Mouse (Mus musculus) heart, postnatal 0 days (tissue): ENCODE data around the gene Tmem101. TPM values are rescaled to one million over a fixed set of nuclear protein-coding genes. Genes with fewer than 3 reads are reported as not detected.

Source experiments
- ATAC-seq: fragments of 200-750 bp; cut with Nextera tagmentation; 2 replicates; pipeline ENCODE4 v1.8.0; 2017; ENCODE audit warnings: low read depth, moderate number of reproducible peaks, moderate library complexity; ENCODE audit not compliant: insufficient read depth
- DNase-seq: peaks from one replicate; pipeline ENCODE4 v3.0.0-alpha.2; 2016; ENCODE audit warnings: low spot score
- H3K27ac ChIP-seq: fragments of 300-500 bp; sonication (generic); 2 replicates; pipeline ENCODE4 v1.5.1; 2014; ENCODE audit warnings: low read depth, mild to moderate bottlenecking
- H3K27me3 ChIP-seq: fragments of 300-500 bp; sonication (generic); 2 replicates; pipeline ENCODE4 v1.6.1; 2014; ENCODE audit warnings: low read length, mixed read lengths; ENCODE audit not compliant: control insufficient read depth, insufficient read depth
- H3K36me3 ChIP-seq: fragments of 300-500 bp; sonication (generic); replicated peaks from 2 replicates; pipeline ENCODE4 v1.6.1; 2014; ENCODE audit warnings: low read length, mixed read lengths; ENCODE audit not compliant: control insufficient read depth, insufficient read depth
- H3K4me1 ChIP-seq: fragments of 300-500 bp; sonication (generic); 2 replicates; pipeline ENCODE4 v1.6.1; 2014; ENCODE audit warnings: antibody characterized with exemption; ENCODE audit not compliant: control insufficient read depth, insufficient read depth
- H3K4me2 ChIP-seq: fragments of 300-500 bp; sonication (generic); 2 replicates; pipeline ENCODE4 v1.6.1; 2014; ENCODE audit warnings: low read depth, mild to moderate bottlenecking, low read length, moderate library complexity
- H3K4me3 ChIP-seq: fragments of 300-500 bp; sonication (generic); 2 replicates; pipeline ENCODE4 v1.5.1; 2014; ENCODE audit warnings: low read depth, low read length
- H3K9ac ChIP-seq: fragments of 300-500 bp; sonication (generic); replicated peaks from 2 replicates; pipeline ENCODE4 v1.6.1; 2014; ENCODE audit warnings: low read depth, low read length, mixed read lengths
- H3K9me3 ChIP-seq: fragments of 300-500 bp; sonication (generic); replicated peaks from 2 replicates; pipeline ENCODE4 v1.6.1; 2016; ENCODE audit warnings: low read length; ENCODE audit not compliant: control insufficient read depth
- CTCF ChIP-seq: IDR thresholded peaks from 2 replicates; pipeline ENCODE4 v1.5.1; 2016; ENCODE audit warnings: antibody characterized with exemption, control low read depth, low read depth
- EP300 ChIP-seq: IDR thresholded peaks from 2 replicates; pipeline ENCODE4 v1.6.1; 2016; ENCODE audit warnings: antibody characterized with exemption, low read depth
- WGBS: fragments of 180-500 bp; shearing (Covaris S2); extraction: QIAGEN DNeasy Blood & Tissue Kit; methylation state at CpG from one replicate; pipeline ENCODE4 v1.1.7; 2014; 5-methylcytosine and 5-hydroxymethylcytosine counted together
- polyA plus RNA-seq: library from polyadenylated mRNA; unstranded; fragments of >200 nt; fragmentation: Nextera tagmentation; extraction: Ambion mirVana; gene quantifications from 2 replicates; pipeline ENCODE4 v1.2.1, GENCODE M21; 2015
- total RNA-seq: library from RNA; depleted of rRNA; stranded (reverse); fragments of >200 nt; gene quantifications from 2 replicates; pipeline ENCODE4 v1.2.3, GENCODE M21; 2014; ENCODE audit warnings: low replicate concordance

The Tmem101 gene
- total and polyA plus RNA-seq, 2 experiments from 2014 or later = 21.9 to 45.8 TPM

DNA sequence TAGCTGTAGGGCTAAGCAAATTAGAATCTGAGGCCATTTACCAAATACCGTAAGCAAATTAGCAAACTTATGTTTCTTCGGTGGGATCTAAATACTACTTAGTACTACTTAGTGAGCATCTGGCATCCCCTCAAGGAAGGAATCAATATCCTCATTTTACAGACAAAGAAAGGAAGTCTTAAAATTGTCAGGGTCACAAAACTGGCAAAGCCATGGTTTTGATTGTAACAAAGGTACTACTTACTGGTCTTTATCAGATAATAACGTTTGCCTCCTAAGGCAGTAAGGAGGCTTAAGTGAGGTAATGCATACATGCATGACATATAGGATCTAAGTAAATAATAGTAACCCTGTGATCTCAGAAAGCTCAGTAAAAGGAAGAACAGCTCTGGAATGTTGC lies 29.5 kb upstream of the Tmem101 start:
- no peaks in the 10 kb centered on the region for H3K27me3 ChIP-seq
- peak overlapping the region; percentile 93 for H3K27ac ChIP-seq
- peaks cover 20% of the 10 kb centered on the region for H3K36me3 ChIP-seq
- no peak overlapping the region for H3K9ac ChIP-seq
- peaks cover 30% of the 10 kb centered on the region for H3K4me1 ChIP-seq
- ATAC-seq = no peak
- H3K9me3 ChIP-seq = no peaks in the 10 kb centered on the region
- H3K4me2 ChIP-seq = peak overlapping the region; percentile 98
- no peak for DNase-seq
- no peak for TF ChIP-seq CTCF
- no peak for TF ChIP-seq EP300
- WGBS = 41% methylated on average over 3 of the region's 3 CpGs
- peak overlapping the region; percentile 89 for H3K4me3 ChIP-seq

DNA sequence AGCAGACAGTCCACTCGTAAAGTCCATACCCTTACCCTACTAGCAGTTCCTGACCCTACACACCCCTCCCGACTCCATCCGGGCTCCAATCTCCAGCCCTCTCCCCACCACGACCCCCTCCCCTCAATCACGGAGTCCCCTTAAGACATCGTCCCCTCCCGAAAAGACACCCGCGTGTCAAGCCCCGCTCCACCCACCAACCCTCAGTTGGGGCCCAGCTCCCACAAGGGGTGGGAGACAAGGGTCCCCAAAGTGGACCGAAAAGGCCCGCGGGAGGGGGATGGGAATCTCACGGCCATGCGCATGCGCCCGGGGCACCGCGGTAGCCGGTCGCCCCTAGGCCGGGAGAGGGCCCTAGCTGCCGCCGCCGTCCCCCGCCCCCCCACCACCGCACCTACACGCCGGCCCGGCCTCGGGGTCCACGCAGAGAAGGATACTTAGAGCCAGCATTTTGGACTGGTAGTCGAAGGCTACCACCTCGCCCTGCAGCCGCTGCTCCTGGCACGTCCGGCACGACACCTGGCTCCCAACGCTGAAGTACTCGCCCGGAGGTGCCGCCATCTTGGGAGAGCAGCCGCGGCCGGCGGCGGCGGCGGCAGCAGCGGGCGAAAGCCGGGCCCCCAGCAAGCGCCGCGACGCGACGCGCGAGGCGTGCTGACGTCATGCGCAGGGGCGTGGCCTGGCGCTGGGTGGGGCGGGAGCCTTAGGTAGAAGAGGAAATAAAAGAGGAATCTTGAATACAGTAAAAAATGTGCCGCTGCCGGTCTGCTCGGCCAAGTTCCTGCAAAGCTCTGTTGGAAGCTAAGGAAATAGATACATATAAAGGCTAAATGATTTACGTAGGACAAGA lies 28.7 kb upstream of the Tmem101 start, which contains the start of gene Lsm12:
Gene Lsm12 (minus strand): TSS at position 651 of the 850 bp plus-strand sequence.
- WGBS = under 1% methylated on average over 67 of the region's 70 CpGs
- Histone ChIP-seq H3K4me3 (peak within 1 kb of the TSS; percentile 89), H3K27me3 (no peaks in the 10 kb centered on the region), H3K27ac (peak within 1 kb of the TSS; percentile 93), H3K9ac (peak within 1 kb of the TSS; percentile 90), H3K9me3 (no peaks in the 10 kb centered on the region), H3K4me2 (peak within 1 kb of the TSS; percentile 98), H3K36me3 (peaks cover 20% of the 10 kb centered on the region), H3K4me1 (peaks cover 23% of the 10 kb centered on the region)
- peak; percentile 90 for DNase-seq
- TF ChIP-seq CTCF = no peak
- peak; percentile 89 for ATAC-seq

DNA sequence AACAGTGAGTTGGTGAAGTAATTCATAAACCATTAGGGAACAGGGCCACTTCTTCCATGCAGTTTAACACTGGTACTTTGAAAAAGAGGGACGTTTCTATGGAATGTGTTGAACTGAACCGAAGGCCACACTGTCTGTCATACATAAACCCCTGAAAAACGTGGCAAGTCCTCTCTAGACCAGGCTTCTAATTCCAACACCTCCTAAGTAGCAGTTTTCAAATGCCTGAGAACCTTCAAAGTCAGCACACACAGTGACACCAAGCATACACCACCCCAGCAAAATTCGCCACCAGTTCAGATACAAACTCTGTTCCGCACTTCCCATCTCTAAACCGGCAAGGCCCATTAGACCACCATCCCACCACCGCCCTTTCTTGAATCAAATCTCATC lies 28.0 kb upstream of the Tmem101 start:
- ATAC-seq = 0 out of 2 replicates have a peak, but pooled peaks have one; percentile 8
- peaks cover 22% of the 10 kb centered on the region for H3K4me1 ChIP-seq
- WGBS = 2% methylated on average over 7 of the region's 7 CpGs
- H3K27me3 ChIP-seq = no peaks in the 10 kb centered on the region
- peak overlapping the region; percentile 90 for H3K9ac ChIP-seq
- TF ChIP-seq EP300 (no peak), CTCF (no peak)
- H3K4me2 ChIP-seq = peak overlapping the region; percentile 98
- DNase-seq = no peak
- H3K9me3 ChIP-seq = no peaks in the 10 kb centered on the region
- H3K27ac ChIP-seq = peak overlapping the region; percentile 93
- peak overlapping the region; percentile 89 for H3K4me3 ChIP-seq
- H3K36me3 ChIP-seq = peaks cover 20% of the 10 kb centered on the region

- Histone ChIP-seq H3K4me1 (peaks cover 14% of the 10 kb centered on the region; the same call in 1 of the 2 replicates), H3K27me3 (no peaks in the 10 kb centered on the region), H3K27ac (no peak overlapping the region), H3K36me3 (peaks cover 49% of the 10 kb centered on the region), H3K4me3 (no peak overlapping the region), H3K9me3 (no peaks in the 10 kb centered on the region), H3K4me2 (no peak overlapping the region), H3K9ac (no peak overlapping the region)
- TF ChIP-seq CTCF (no peak), EP300 (no peak)
- DNase-seq = no peak
- no peak for ATAC-seq
These were observed 23.6 kb upstream of the Tmem101 start for GRCm38 (mm10) chr11:102179836-102180235.

GRCm38 (mm10) chr11:102168689-102169088 lies 12.5 kb upstream of the Tmem101 start:
- H3K36me3 ChIP-seq = peaks cover 52% of the 10 kb centered on the region
- TF ChIP-seq CTCF = no peak
- no peaks in the 10 kb centered on the region for H3K9me3 ChIP-seq
- no peaks in the 10 kb centered on the region for H3K27me3 ChIP-seq
- no peak overlapping the region for H3K9ac ChIP-seq
- DNase-seq (no peak), ATAC-seq (no peak)
- no peak overlapping the region for H3K4me3 ChIP-seq
- H3K4me2 ChIP-seq = no peak overlapping the region
- no peak overlapping the region for H3K27ac ChIP-seq
- WGBS = 81% methylated on average over 5 of the region's 5 CpGs
- H3K4me1 ChIP-seq = no peaks in the 10 kb centered on the region
